Mouse (Mus musculus) cerebellum, adult 2 months (tissue): ENCODE results near the gene Olfr1392. TPM values are rescaled to one million over a fixed set of nuclear protein-coding genes. Genes with fewer than 3 reads are reported as not detected.

Experiments used
- DNase-seq, 2 experiments: peaks; one replicate each; pipeline ENCODE4 v3.0.0; 2021
- H3K27ac ChIP-seq: fragments of 200-500 bp; 2 replicates; pipeline ENCODE4 v1.5.1; 2012; ENCODE audit warnings: low read length, control low read depth, inconsistent platforms; ENCODE audit not compliant: insufficient read depth
- H3K27me3 ChIP-seq: fragments of 200-500 bp; 2 replicates; pipeline ENCODE4 v1.6.1; 2012; ENCODE audit warnings: inconsistent platforms, mild to moderate bottlenecking, low read length, moderate library complexity; ENCODE audit not compliant: control insufficient read depth, insufficient read depth
- H3K4me1 ChIP-seq: fragments of 200-500 bp; 2 replicates; pipeline ENCODE4 v1.6.1; 2011; ENCODE audit warnings: low read length; ENCODE audit not compliant: control insufficient read depth, insufficient read depth
- H3K4me3 ChIP-seq: fragments of 200-500 bp; replicated peaks from 2 replicates; pipeline ENCODE3; 2011; ENCODE audit warnings: mild to moderate bottlenecking, low read depth, low read length, control low read depth; ENCODE audit not compliant: insufficient read depth
- CTCF ChIP-seq: fragments of 200-500 bp; IDR thresholded peaks from 2 replicates; pipeline ENCODE4 v1.5.1; 2011; ENCODE audit warnings: low read depth, mild to moderate bottlenecking, control low read depth, low read length, moderate library complexity, borderline replicate concordance; ENCODE audit not compliant: insufficient read depth
- POLR2A ChIP-seq: fragments of 200-500 bp; IDR thresholded peaks from 2 replicates; pipeline ENCODE4 v1.6.1; 2011; ENCODE audit warnings: low read length, control low read depth, borderline replicate concordance; ENCODE audit not compliant: insufficient read depth
- WGBS: fragments of 180-500 bp; shearing (Covaris S2); methylation state at CpG from one replicate; pipeline ENCODE4 v1.1.7; 2018; 5-methylcytosine and 5-hydroxymethylcytosine counted together
- polyA plus RNA-seq: library from polyadenylated mRNA; depleted of rRNA; stranded (reverse); fragments of >200 nt; gene quantifications from 2 replicates; pipeline ENCODE4 v1.2.3, GENCODE M21; 2012

The Olfr1392 gene
- polyA plus RNA-seq, 1 experiment: 0.15 TPM

GRCm38 (mm10) chr11:49248974-49249700 lies 35.9 kb upstream of the Olfr1392 start:
- DNase-seq: no peak
- Histone ChIP-seq H3K4me1 (peaks cover 4% of the 10 kb centered on the region; the same call in 1 of the 2 replicates), H3K4me3 (no peak overlapping the region), H3K27ac (no peak overlapping the region), H3K27me3 (no peaks in the 10 kb centered on the region)
- TF ChIP-seq POLR2A (no peak), CTCF (no peak)
- WGBS: 55% methylated on average over 6 of the region's 6 CpGs

- H3K27me3 ChIP-seq: no peaks in the 10 kb centered on the region
- WGBS: 41% methylated on average over 10 of the region's 10 CpGs
- H3K27ac ChIP-seq: no peak overlapping the region
- no peak for DNase-seq
- TF ChIP-seq POLR2A (no peak), CTCF (no peak)
- H3K4me3 ChIP-seq: peak overlapping the region; percentile 62
- H3K4me1 ChIP-seq: no peaks in the 10 kb centered on the region; the same call in 1 of the 2 replicates
Measured at GRCm38 (mm10) chr11:49249811-49250421, 35.2 kb upstream of the Olfr1392 start.

DNA sequence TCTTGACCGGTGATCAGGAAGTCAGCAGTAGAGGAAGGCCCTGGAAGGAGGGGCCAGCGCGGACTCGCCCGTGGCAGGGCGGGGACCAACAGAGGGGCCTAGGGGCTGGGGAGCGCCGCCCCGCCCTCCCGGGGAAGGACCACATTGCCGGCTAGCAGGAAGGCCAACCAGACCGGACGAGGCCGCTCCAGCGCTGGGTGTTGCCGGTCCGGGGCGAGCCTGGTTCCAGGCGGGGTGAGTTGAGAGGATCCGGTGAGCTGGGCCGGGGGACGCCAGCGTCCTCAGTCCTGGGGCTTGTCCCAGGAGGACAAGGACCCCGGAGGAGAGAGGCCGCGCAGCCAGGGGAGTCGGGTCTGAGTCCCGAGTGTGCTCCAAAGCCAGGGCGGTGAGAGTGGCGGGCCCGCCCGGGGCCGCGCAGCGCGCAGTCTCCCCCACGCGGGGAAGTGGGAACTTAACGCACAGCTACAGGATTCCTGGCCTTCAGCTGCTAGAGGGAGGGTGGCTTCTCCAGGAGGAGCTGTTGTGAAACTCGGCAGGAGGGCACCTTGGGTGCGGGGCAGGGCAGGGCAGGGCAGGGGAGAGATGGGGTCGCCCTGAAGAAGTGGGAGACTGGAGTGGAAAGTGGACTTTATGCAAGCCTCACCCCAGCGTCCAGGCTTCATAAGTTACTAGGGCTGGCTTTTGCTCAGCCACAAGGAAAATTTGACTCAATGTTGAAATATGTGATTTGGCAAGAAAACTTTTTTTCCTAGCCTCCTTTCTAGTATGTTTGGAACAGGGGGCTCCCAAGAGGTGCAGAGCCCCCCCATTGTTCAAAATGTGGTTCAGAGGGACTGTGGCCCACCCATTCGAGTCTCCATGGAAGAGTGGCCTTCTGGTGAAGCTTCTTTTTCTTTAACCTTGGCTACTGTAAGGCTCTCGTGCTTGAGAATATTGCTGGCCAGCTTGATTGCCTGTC lies 34.4 kb upstream of the Olfr1392 start:
- WGBS: 3% methylated on average over 45 of the region's 45 CpGs
- Histone ChIP-seq H3K27me3 (no peaks in the 10 kb centered on the region), H3K4me1 (no peaks in the 10 kb centered on the region), H3K27ac (no peak overlapping the region), H3K4me3 (peak overlapping the region; percentile 62)
- DNase-seq: peak; percentile 67 to 74
- no peak for TF ChIP-seq CTCF
- no peak for TF ChIP-seq POLR2A

DNA sequence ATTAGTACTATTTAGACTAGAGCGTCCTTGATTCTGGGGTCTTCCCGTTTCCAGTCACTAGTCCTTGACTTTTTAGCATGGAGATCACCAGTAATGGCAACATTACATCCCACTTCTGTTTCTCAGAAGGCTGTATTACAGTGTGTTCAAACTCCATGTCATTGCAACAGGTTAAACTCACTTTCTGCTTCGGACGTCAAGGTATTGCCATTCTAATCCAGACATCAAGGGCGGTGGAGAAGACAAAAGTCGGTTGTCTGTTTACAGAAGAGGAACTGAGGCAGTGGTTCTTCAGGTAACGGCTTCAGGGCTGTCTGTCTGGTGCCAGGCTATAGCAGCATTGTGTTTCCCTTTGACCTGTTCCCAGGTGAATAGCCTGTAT lies 33.7 kb upstream of the Olfr1392 start:
- WGBS: 79% methylated on average over 7 of the region's 7 CpGs
- no peak overlapping the region for H3K27ac ChIP-seq
- no peaks in the 10 kb centered on the region for H3K4me1 ChIP-seq
- no peak overlapping the region for H3K4me3 ChIP-seq
- no peaks in the 10 kb centered on the region for H3K27me3 ChIP-seq
- no peak for TF ChIP-seq POLR2A
- TF ChIP-seq CTCF: no peak
- no peak for DNase-seq

GRCm38 (mm10) chr11:49252048-49252447 lies 33.0 kb upstream of the Olfr1392 start:
- TF ChIP-seq POLR2A (no peak), CTCF (no peak)
- no peak for DNase-seq
- WGBS: 49% methylated on average over 5 of the region's 5 CpGs
- Histone ChIP-seq H3K27me3 (no peaks in the 10 kb centered on the region), H3K27ac (no peak overlapping the region), H3K4me3 (no peak overlapping the region), H3K4me1 (no peaks in the 10 kb centered on the region)

GRCm38 (mm10) chr11:49253035-49253434 lies 32.0 kb upstream of the Olfr1392 start:
- Histone ChIP-seq H3K27me3 (no peaks in the 10 kb centered on the region), H3K4me3 (no peak overlapping the region), H3K27ac (no peak overlapping the region), H3K4me1 (no peaks in the 10 kb centered on the region)
- 53% methylated on average over 6 of the region's 6 CpGs for WGBS
- TF ChIP-seq CTCF: no peak
- no peak for DNase-seq

GRCm38 (mm10) chr11:49259296-49259695 lies 25.8 kb upstream of the Olfr1392 start:
- H3K4me3 ChIP-seq: no peak overlapping the region
- 93% methylated on average over 2 of the region's 2 CpGs for WGBS
- no peak for DNase-seq
- 0 out of 2 replicates have a peak, but pooled peaks cover 5% of the 10 kb centered on the region for H3K4me1 ChIP-seq
- TF ChIP-seq POLR2A (no peak), CTCF (no peak)
- H3K27me3 ChIP-seq: no peaks in the 10 kb centered on the region
- no peak overlapping the region for H3K27ac ChIP-seq

- Histone ChIP-seq H3K27me3 (no peaks in the 10 kb centered on the region), H3K4me3 (no peak overlapping the region), H3K4me1 (0 out of 2 replicates have a peak, but pooled peaks cover 5% of the 10 kb centered on the region), H3K27ac (no peak overlapping the region)
- no peak for DNase-seq
- TF ChIP-seq POLR2A: no peak
- TF ChIP-seq CTCF: no peak
- 71% methylated on average over 1 of the region's 1 CpGs for WGBS
Measured at GRCm38 (mm10) chr11:49259829-49260228, 25.3 kb upstream of the Olfr1392 start.
